Mouse (Mus musculus) kidney, embryonic 14.5 days (tissue): Measurements from ENCODE around the gene Cngb1. TPM values are rescaled to one million over a fixed set of nuclear protein-coding genes. Genes with fewer than 3 reads are reported as not detected.

Experiments used
- ATAC-seq: fragments of 200-750 bp; cut with Nextera tagmentation; 2 replicates; pipeline ENCODE4 v1.8.0; 2017; ENCODE audit warnings: moderate number of reproducible peaks, mild to moderate bottlenecking, moderate TSS enrichment, moderate library complexity; ENCODE audit not compliant: low FRiP score, low TSS enrichment
- H3K27ac ChIP-seq: fragments of 300-500 bp; sonication (generic); 2 replicates; pipeline ENCODE4 v1.5.1; 2014; ENCODE audit warnings: low read depth, mild to moderate bottlenecking, low read length, moderate library complexity, mixed read lengths
- H3K27me3 ChIP-seq: fragments of 300-500 bp; sonication (generic); 2 replicates; pipeline ENCODE4 v1.6.1; 2014; ENCODE audit warnings: mild to moderate bottlenecking, low read length; ENCODE audit not compliant: control insufficient read depth, insufficient read depth
- H3K36me3 ChIP-seq: fragments of 300-500 bp; sonication (generic); 2 replicates; pipeline ENCODE4 v1.6.1; 2014; ENCODE audit warnings: low read length, mixed read lengths; ENCODE audit not compliant: control insufficient read depth, insufficient read depth
- H3K4me1 ChIP-seq: fragments of 300-500 bp; sonication (generic); 2 replicates; pipeline ENCODE4 v1.6.1; 2014; ENCODE audit warnings: low read length, mixed read lengths; ENCODE audit not compliant: control insufficient read depth, insufficient read depth
- H3K4me2 ChIP-seq: fragments of 300-500 bp; sonication (generic); replicated peaks from 2 replicates; pipeline ENCODE4 v1.6.1; 2014; ENCODE audit warnings: low read depth, mild to moderate bottlenecking, low read length
- H3K4me3 ChIP-seq: fragments of 300-500 bp; sonication (generic); 2 replicates; pipeline ENCODE4 v1.5.1; 2014; ENCODE audit warnings: mild to moderate bottlenecking, low read length
- H3K9ac ChIP-seq: fragments of 300-500 bp; sonication (generic); 2 replicates; pipeline ENCODE4 v1.6.1; 2014; ENCODE audit warnings: low read depth, mild to moderate bottlenecking, low read length, moderate library complexity
- H3K9me3 ChIP-seq: fragments of 300-500 bp; sonication (generic); 2 replicates; pipeline ENCODE4 v1.6.1; 2016; ENCODE audit warnings: low read length; ENCODE audit not compliant: control insufficient read depth
- whole genome bisulfite sequencing: fragments of 180-500 bp; shearing (Covaris S2); extraction: QIAGEN DNeasy Blood & Tissue Kit; methylation state at CpG from one replicate; pipeline ENCODE4 v1.1.7; 2014; 5-methylcytosine and 5-hydroxymethylcytosine counted together
- polyA plus RNA-seq: library from polyadenylated mRNA; unstranded; fragments of >200 nt; fragmentation: Nextera tagmentation; extraction: Ambion mirVana; gene quantifications from 2 replicates; pipeline ENCODE4 v1.2.1, GENCODE M21; 2014

Cngb1 gene
- polyA plus RNA-seq, 1 experiment from 2014 or later = 0.60 TPM

DNA sequence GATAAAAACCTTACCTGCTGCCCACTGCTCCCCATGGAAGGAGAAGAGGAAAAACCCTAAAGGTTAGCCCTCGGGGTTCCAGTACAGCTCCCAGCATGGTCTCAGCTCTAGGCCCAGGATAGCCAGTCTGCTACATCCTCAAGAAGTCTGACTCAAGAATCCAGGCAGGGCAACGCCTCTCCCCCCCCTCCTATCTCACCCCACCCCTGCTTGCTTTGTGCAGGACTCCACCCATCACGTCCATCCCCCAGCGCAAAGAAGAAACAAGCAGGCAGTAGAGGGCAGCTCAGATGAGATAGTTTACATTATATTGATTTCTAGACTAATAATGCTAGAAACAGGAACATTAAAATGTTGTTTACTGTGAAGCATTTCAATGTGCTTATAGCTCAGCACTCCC is 34.5 kb downstream of the Cngb1 start:
- H3K27ac ChIP-seq = no peak overlapping the region
- H3K9me3 ChIP-seq = no peaks in the 10 kb centered on the region
- no peaks in the 10 kb centered on the region for H3K4me1 ChIP-seq
- no peak for ATAC-seq
- no peak overlapping the region for H3K9ac ChIP-seq
- H3K36me3 ChIP-seq = no peaks in the 10 kb centered on the region
- no peak overlapping the region for H3K4me3 ChIP-seq
- WGBS = 35% methylated on average over 4 of the region's 4 CpGs
- no peaks in the 10 kb centered on the region for H3K27me3 ChIP-seq
- H3K4me2 ChIP-seq = no peak overlapping the region

- 84% methylated on average over 12 of the region's 12 CpGs for WGBS
- Histone ChIP-seq H3K27ac (no peak overlapping the region), H3K4me3 (no peak overlapping the region), H3K36me3 (no peaks in the 10 kb centered on the region), H3K27me3 (no peaks in the 10 kb centered on the region), H3K4me2 (no peak overlapping the region), H3K9ac (no peak overlapping the region), H3K9me3 (no peaks in the 10 kb centered on the region), H3K4me1 (no peaks in the 10 kb centered on the region)
- ATAC-seq = no peak
These were observed 35.9 kb downstream of the Cngb1 start for GRCm38 (mm10) chr8:95270501-95270900.

GRCm38 (mm10) chr8:95262181-95262580 is 44.2 kb downstream of the Cngb1 start:
- H3K9ac ChIP-seq = no peak overlapping the region
- no peak overlapping the region for H3K27ac ChIP-seq
- H3K9me3 ChIP-seq = no peaks in the 10 kb centered on the region
- no peak overlapping the region for H3K4me3 ChIP-seq
- no peaks in the 10 kb centered on the region for H3K36me3 ChIP-seq
- no peak for ATAC-seq
- WGBS = 93% methylated on average over 2 of the region's 2 CpGs
- H3K27me3 ChIP-seq = no peaks in the 10 kb centered on the region
- no peak overlapping the region for H3K4me2 ChIP-seq
- H3K4me1 ChIP-seq = no peaks in the 10 kb centered on the region

GRCm38 (mm10) chr8:95255611-95256010 is 50.8 kb downstream of the Cngb1 start:
- H3K9me3 ChIP-seq = no peaks in the 10 kb centered on the region
- H3K27me3 ChIP-seq = no peaks in the 10 kb centered on the region
- no peak overlapping the region for H3K4me2 ChIP-seq
- no peaks in the 10 kb centered on the region for H3K36me3 ChIP-seq
- 86% methylated on average over 10 of the region's 10 CpGs for WGBS
- H3K4me1 ChIP-seq = no peaks in the 10 kb centered on the region
- no peak for ATAC-seq
- H3K27ac ChIP-seq = no peak overlapping the region
- H3K4me3 ChIP-seq = no peak overlapping the region
- no peak overlapping the region for H3K9ac ChIP-seq

DNA sequence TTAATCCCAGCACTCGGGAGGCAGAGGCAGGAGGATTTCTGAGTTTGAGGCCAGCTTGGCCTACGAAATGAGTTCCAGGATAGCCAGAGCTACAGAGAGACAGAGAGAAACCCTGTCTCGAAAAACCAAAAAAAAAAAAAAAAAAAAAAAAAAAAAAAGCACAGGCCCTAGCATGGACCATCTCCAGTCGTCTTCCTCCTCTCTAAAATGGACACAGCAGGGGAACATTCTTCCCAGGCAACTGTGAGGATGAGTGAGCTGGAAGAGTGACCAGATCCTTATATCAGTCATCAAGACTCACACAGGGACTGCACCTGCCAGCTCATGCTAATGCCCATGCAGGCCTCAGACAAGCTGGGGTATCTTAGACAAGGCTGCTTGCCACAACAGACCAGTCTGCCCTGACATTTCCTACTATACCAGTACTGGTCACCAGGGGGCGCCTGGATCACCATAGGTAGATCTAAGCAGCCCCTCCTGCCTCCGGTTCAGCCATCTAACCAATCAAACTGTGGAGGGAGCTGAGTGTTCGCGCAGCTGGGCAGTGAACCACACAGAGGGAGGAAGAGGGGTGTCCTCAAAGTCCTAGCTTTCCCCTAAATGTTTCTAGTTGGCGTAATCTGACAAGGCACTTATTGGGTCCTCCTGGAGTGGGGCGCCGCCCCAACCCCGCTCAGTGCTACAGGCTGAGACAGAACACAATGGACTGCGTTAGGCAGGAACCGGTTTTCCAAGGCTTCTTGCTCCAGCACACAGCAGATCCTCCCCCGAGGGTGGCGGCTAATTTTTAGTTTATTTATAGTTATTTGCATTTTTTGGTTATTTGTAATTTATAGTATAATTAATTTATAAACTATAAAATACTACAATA is 51.6 kb downstream of the Cngb1 start:
- peak; percentile 93 for ATAC-seq
- Histone ChIP-seq H3K9ac (no peak overlapping the region), H3K4me3 (peak overlapping the region; percentile 32), H3K36me3 (no peaks in the 10 kb centered on the region), H3K4me2 (peak overlapping the region; percentile 52), H3K27me3 (no peaks in the 10 kb centered on the region), H3K27ac (no peak overlapping the region; the same call in 1 of the 2 replicates), H3K9me3 (no peaks in the 10 kb centered on the region), H3K4me1 (no peaks in the 10 kb centered on the region)
- WGBS = 26% methylated on average over 16 of the region's 16 CpGs

GRCm38 (mm10) chr8:95252056-95252455 is 54.3 kb downstream of the Cngb1 start:
- no peak for ATAC-seq
- 60% methylated on average over 9 of the region's 9 CpGs for WGBS
- no peaks in the 10 kb centered on the region for H3K4me1 ChIP-seq
- no peak overlapping the region for H3K27ac ChIP-seq
- no peak overlapping the region for H3K4me2 ChIP-seq
- no peak overlapping the region for H3K9ac ChIP-seq
- H3K27me3 ChIP-seq = no peaks in the 10 kb centered on the region
- H3K36me3 ChIP-seq = no peaks in the 10 kb centered on the region
- H3K9me3 ChIP-seq = no peaks in the 10 kb centered on the region
- H3K4me3 ChIP-seq = no peak overlapping the region

DNA sequence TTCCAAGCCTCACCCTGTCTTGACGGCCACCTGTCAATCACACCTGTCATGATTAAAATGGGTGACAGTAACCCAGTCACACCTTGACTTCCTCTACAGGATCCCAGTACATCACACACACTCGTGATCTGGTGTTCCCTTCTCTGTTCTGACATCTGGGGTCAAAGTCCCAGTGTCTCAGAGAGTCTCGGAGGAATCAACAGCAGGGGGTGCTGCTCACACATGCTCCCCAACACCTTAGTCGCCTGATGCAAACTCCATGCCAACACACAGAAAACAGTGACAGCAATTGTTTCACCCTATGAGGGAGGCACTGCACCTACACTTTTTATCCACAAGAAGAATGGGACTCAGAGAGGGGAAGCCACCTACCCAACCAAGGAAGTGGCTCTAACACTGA is 56.5 kb downstream of the Cngb1 start:
- Histone ChIP-seq H3K9ac (no peak overlapping the region), H3K4me2 (no peak overlapping the region), H3K4me3 (no peak overlapping the region), H3K27me3 (no peaks in the 10 kb centered on the region), H3K9me3 (no peaks in the 10 kb centered on the region), H3K4me1 (no peaks in the 10 kb centered on the region), H3K36me3 (no peaks in the 10 kb centered on the region), H3K27ac (no peak overlapping the region)
- ATAC-seq = no peak
- 53% methylated on average over 4 of the region's 4 CpGs for WGBS

GRCm38 (mm10) chr8:95247277-95247676 is 59.1 kb downstream of the Cngb1 start:
- no peaks in the 10 kb centered on the region for H3K36me3 ChIP-seq
- H3K4me3 ChIP-seq = no peak overlapping the region
- H3K27ac ChIP-seq = no peak overlapping the region
- H3K27me3 ChIP-seq = no peaks in the 10 kb centered on the region
- H3K4me2 ChIP-seq = no peak overlapping the region
- H3K9me3 ChIP-seq = no peaks in the 10 kb centered on the region
- H3K4me1 ChIP-seq = no peaks in the 10 kb centered on the region; the same call in 1 of the 2 replicates
- WGBS = 68% methylated on average over 5 of the region's 5 CpGs
- no peak for ATAC-seq
- H3K9ac ChIP-seq = no peak overlapping the region

DNA sequence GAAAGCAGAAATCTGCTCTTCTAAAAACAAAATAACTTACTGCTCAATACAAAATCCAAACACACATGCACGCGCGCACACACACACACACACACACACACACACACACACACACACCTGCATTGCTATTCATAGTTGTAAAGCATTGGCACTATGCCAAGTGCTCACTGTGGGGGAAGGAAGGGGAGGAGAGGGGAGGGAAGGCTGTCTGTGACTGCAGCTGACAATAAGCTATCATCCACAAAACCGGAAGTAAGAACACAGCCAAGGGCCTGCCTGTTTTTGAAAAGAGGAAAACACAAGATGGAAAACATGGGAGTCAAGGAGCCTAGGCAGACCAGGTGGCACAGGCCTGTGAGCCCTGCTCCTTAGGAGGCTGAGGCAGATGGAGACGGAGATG is 61.2 kb downstream of the Cngb1 start:
- ATAC-seq = no peak
- Histone ChIP-seq H3K9ac (no peak overlapping the region), H3K4me3 (no peak overlapping the region), H3K36me3 (no peaks in the 10 kb centered on the region), H3K4me1 (no peaks in the 10 kb centered on the region; the same call in 1 of the 2 replicates), H3K4me2 (no peak overlapping the region), H3K27ac (no peak overlapping the region), H3K9me3 (no peaks in the 10 kb centered on the region), H3K27me3 (no peaks in the 10 kb centered on the region)
- 67% methylated on average over 5 of the region's 5 CpGs for WGBS
